Comparison of ENCODE assay signal across 1 mouse cellular context in the genomic region with DNA sequence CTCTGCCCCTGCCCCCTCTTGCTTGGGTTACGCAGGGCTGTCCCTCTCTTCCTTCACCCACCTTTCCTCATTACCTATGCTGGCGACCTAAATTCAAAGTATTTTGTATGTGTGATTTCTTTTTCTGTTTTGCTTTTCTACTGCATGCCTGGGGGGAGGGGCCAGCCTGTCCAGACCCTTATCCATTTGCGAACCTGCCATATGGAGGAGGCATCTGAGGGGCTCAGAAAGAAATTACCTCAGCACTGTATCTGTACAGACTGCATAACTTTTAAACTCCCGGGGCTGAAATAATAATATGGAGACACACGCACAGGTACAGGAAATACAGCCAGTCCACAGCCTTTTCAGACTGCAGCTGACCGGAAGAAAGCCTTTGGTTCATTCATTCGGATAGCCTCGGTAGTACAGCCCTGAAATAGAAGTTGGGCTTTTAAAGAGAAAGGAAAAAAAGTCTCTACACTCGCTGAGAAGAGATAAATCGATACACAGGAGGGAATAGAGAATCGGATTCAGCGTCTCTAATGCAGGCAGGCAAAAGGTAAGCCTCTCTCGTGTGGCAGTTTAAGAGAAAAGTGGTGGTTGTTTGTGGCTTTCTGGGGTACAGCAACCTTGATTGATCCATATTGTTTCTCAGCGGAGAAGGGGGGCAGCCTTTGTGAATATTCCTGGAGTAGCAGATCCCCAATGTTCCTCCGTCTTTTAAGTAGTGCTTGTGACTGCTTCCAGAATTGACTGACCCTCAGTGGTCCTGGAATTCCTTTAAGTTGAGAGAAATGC.
TF ChIP-seq lines count a peak whose summit lies in the region.

Kdm2b (minus strand) TSS at position 273 of the 780 bp plus-strand sequence.

TF ChIP-seq in CH12.LX, 34 proteins besides CTCF, POLR2A, EP300 and RAD21 (continued from another document):
- no peak for TF ChIP-seq MXI1 (IDR thresholded peaks at IDR 0.05; ENCODE audit: low read depth, low read length)
TF ChIP-seq in CH12.LX: peak in this region for 14.
